Mouse (Mus musculus) olfactory bulb, adult 2 months (tissue): Measurements from ENCODE around the gene Pou3f1.

ENCODE experiments used
- CTCF ChIP-seq: fragments of 200-500 bp; IDR thresholded peaks from 2 replicates; pipeline ENCODE4 v1.5.1; 2012; ENCODE audit warnings: low read depth, mild to moderate bottlenecking, low read length, moderate library complexity; ENCODE audit not compliant: insufficient read depth
- POLR2A ChIP-seq: fragments of 200-500 bp; IDR thresholded peaks from 2 replicates; pipeline ENCODE4 v1.6.1; 2012; ENCODE audit warnings: mild to moderate bottlenecking, low read depth, low read length, moderate library complexity; ENCODE audit not compliant: insufficient read depth

GRCm38 (mm10) chr4:124671583-124671982, 15.0 kb downstream of the Pou3f1 start:
- TF ChIP-seq CTCF (no peak), POLR2A (no peak)
